Mouse (Mus musculus) CH12.LX (cell line): ENCODE data around the gene Syt8. TPM values are rescaled to one million over a fixed set of nuclear protein-coding genes. Genes with fewer than 3 reads are reported as not detected.
A peak's percentile ranks its signal among the peaks of the same experiment; 100 is the strongest.

Experiments used
- DNase-seq: peaks from one replicate; pipeline ENCODE4 v3.0.0-alpha.2; 2013; ENCODE audit errors: extremely low read depth
- H3K27ac ChIP-seq: 2 replicates; pipeline ENCODE4 v1.5.1; 2012; ENCODE audit warnings: low read depth, mild to moderate bottlenecking, control low read depth, moderate library complexity; ENCODE audit not compliant: insufficient read depth
- H3K27me3 ChIP-seq: replicated peaks from 2 replicates; pipeline ENCODE3; 2012; ENCODE audit warnings: inconsistent platforms
- H3K36me3 ChIP-seq, 2 experiments: replicated peaks in 1 of 2; 2 replicates each; pipeline versions ENCODE3 to v1.6.1; 2012; ENCODE audit warnings: inconsistent platforms in 1 of 2, low read length in 1 of 2, mild to moderate bottlenecking in 1 of 2, mixed read lengths in 1 of 2, moderate library complexity in 1 of 2; ENCODE audit not compliant: control insufficient read depth in 1 of 2, insufficient read depth in 1 of 2
- H3K4me1 ChIP-seq, 2 experiments: 2 replicates each; pipeline ENCODE4 v1.6.1; 2012; ENCODE audit warnings: inconsistent platforms in 1 of 2, moderate library complexity in 1 of 2; ENCODE audit not compliant: insufficient read depth in 2 of 2, control insufficient read depth in 1 of 2
- H3K4me2 ChIP-seq: 2 replicates; pipeline ENCODE4 v1.6.1; 2012; ENCODE audit warnings: low read depth, mild to moderate bottlenecking, control low read depth; ENCODE audit not compliant: poor library complexity, insufficient read depth, severe bottlenecking
- H3K4me3 ChIP-seq, 3 experiments: fragments of 150-350 bp in 1 of 3; sonication (generic) in 1 of 3; replicated peaks in 1 of 3; 2 replicates each; pipeline versions ENCODE3 to v1.5.1; 2011 to 2012; ENCODE audit warnings: low read depth in 2 of 3, low read length in 2 of 3, mild to moderate bottlenecking in 2 of 3, moderate library complexity in 2 of 3, control low read depth in 1 of 3, improper control_type of control experiment in 1 of 3, inconsistent platforms in 1 of 3, mixed read lengths in 1 of 3; ENCODE audit not compliant: poor library complexity in 1 of 3
- H3K79me2 ChIP-seq: replicated peaks from 2 replicates; pipeline ENCODE4 v1.6.1; 2012; ENCODE audit warnings: mild to moderate bottlenecking, moderate library complexity; ENCODE audit not compliant: control insufficient read depth, poor library complexity, insufficient read depth, severe bottlenecking; ENCODE audit errors: extremely low read depth
- H3K9ac ChIP-seq: 2 replicates; pipeline ENCODE4 v1.6.1; 2012; ENCODE audit warnings: low read depth, mild to moderate bottlenecking, control low read depth, moderate library complexity; ENCODE audit not compliant: insufficient read depth
- H3K9me3 ChIP-seq: replicated peaks from 2 replicates; pipeline ENCODE3; 2012; ENCODE audit warnings: low read length, inconsistent platforms, mixed read lengths
- BHLHE40 ChIP-seq: IDR thresholded peaks from 2 replicates; pipeline ENCODE4 v1.6.1; 2011; ENCODE audit warnings: mild to moderate bottlenecking, low read depth, low read length, improper control_type of control experiment
- CHD1 ChIP-seq: IDR thresholded peaks from 2 replicates; pipeline ENCODE4 v1.6.1; 2012; ENCODE audit warnings: low read depth, low read length, improper control_type of control experiment, inconsistent platforms
- CHD2 ChIP-seq: IDR thresholded peaks from 2 replicates; pipeline ENCODE4 v1.6.1; 2011; ENCODE audit warnings: low read length, improper control_type of control experiment
- E2F4 ChIP-seq: IDR thresholded peaks from 2 replicates; pipeline ENCODE4 v1.6.1; 2011; ENCODE audit warnings: low read depth, low read length, improper control_type of control experiment; ENCODE audit not compliant: insufficient replicate concordance
- EP300 ChIP-seq: IDR thresholded peaks from 2 replicates; pipeline ENCODE4 v1.6.1; 2011; ENCODE audit warnings: low read length, improper control_type of control experiment
- GABPA ChIP-seq: IDR thresholded peaks from 2 replicates; pipeline ENCODE4 v1.6.1; 2012; ENCODE audit warnings: low read depth, low read length, improper control_type of control experiment, inconsistent platforms; ENCODE audit not compliant: insufficient replicate concordance
- HCFC1 ChIP-seq: IDR thresholded peaks from 2 replicates; pipeline ENCODE4 v1.6.1; 2012; ENCODE audit warnings: low read depth, mild to moderate bottlenecking, inconsistent platforms, low read length, improper control_type of control experiment
- IRF4 ChIP-seq: IDR thresholded peaks from 2 replicates; pipeline ENCODE4 v1.6.1; 2014; ENCODE audit warnings: low read depth, mild to moderate bottlenecking, inconsistent platforms, low read length, improper control_type of control experiment
- JUN ChIP-seq: IDR thresholded peaks from 2 replicates; pipeline ENCODE4 v1.6.1; 2011; ENCODE audit warnings: low read depth, mild to moderate bottlenecking, low read length, improper control_type of control experiment, moderate library complexity; ENCODE audit not compliant: insufficient read depth
- KAT2A ChIP-seq: IDR thresholded peaks from 2 replicates; pipeline ENCODE4 v1.6.1; 2012; ENCODE audit warnings: low read length, improper control_type of control experiment, inconsistent platforms; ENCODE audit not compliant: insufficient replicate concordance
- MAFK ChIP-seq: IDR thresholded peaks from 2 replicates; pipeline ENCODE4 v1.6.1; 2011; ENCODE audit warnings: low read length, improper control_type of control experiment; ENCODE audit not compliant: insufficient replicate concordance
- MAX ChIP-seq: IDR thresholded peaks from 2 replicates; pipeline ENCODE4 v1.6.1; 2011; ENCODE audit warnings: low read length, improper control_type of control experiment
- MAZ ChIP-seq: IDR thresholded peaks from 2 replicates; pipeline ENCODE4 v1.6.1; 2012; ENCODE audit warnings: low read depth, mild to moderate bottlenecking, inconsistent platforms, low read length, improper control_type of control experiment, moderate library complexity
- MEF2A ChIP-seq: IDR thresholded peaks from 2 replicates; pipeline ENCODE4 v1.6.1; 2014; ENCODE audit warnings: low read depth, mild to moderate bottlenecking, inconsistent platforms, low read length, improper control_type of control experiment, borderline replicate concordance
- MXI1 ChIP-seq: IDR thresholded peaks from 2 replicates; pipeline ENCODE4 v1.6.1; 2011; ENCODE audit warnings: mild to moderate bottlenecking, low read depth, low read length, improper control_type of control experiment
- MYC ChIP-seq: IDR thresholded peaks from 2 replicates; pipeline ENCODE4 v1.6.1; 2011; ENCODE audit warnings: low read depth, mild to moderate bottlenecking, improper control_type of control experiment, low read length
- NELFE ChIP-seq: IDR thresholded peaks from 2 replicates; pipeline ENCODE4 v1.6.1; 2011; ENCODE audit warnings: low read depth, low read length, improper control_type of control experiment
- PAX5 ChIP-seq: IDR thresholded peaks from 2 replicates; pipeline ENCODE4 v1.6.1; 2012; ENCODE audit warnings: low read length, inconsistent platforms, mixed read lengths
- POLR2A ChIP-seq: IDR thresholded peaks from 2 replicates; pipeline ENCODE4 v1.6.1; 2011; ENCODE audit warnings: low read depth, mild to moderate bottlenecking, improper control_type of control experiment, low read length
- POLR2AphosphoS2 ChIP-seq: IDR thresholded peaks from 2 replicates; pipeline ENCODE4 v1.6.1; 2011; ENCODE audit warnings: low read depth, low read length, improper control_type of control experiment
- RAD21 ChIP-seq: IDR thresholded peaks from 2 replicates; pipeline ENCODE4 v1.6.1; 2011; ENCODE audit warnings: low read depth, mild to moderate bottlenecking, low read length, improper control_type of control experiment, moderate library complexity
- SIN3A ChIP-seq: IDR thresholded peaks from 2 replicates; pipeline ENCODE4 v1.6.1; 2012; ENCODE audit warnings: low read length, improper control_type of control experiment, inconsistent platforms
- SMC3 ChIP-seq: IDR thresholded peaks from 2 replicates; pipeline ENCODE4 v1.6.1; 2011; ENCODE audit warnings: low read depth, low read length, improper control_type of control experiment
- TBP ChIP-seq: conservative IDR thresholded peaks from 2 replicates; pipeline ENCODE4 v1.6.1; 2011; ENCODE audit warnings: low read depth, low read length, improper control_type of control experiment
- TCF12 ChIP-seq: IDR thresholded peaks from 2 replicates; pipeline ENCODE4 v1.6.1; 2014; ENCODE audit warnings: low read depth, mild to moderate bottlenecking, inconsistent platforms, low read length, improper control_type of control experiment
- UBTF ChIP-seq: IDR thresholded peaks from 2 replicates; pipeline ENCODE4 v1.6.1; 2012; ENCODE audit warnings: low read depth, mild to moderate bottlenecking, inconsistent platforms, low read length, improper control_type of control experiment, moderate library complexity
- USF1 ChIP-seq: IDR thresholded peaks from 2 replicates; pipeline ENCODE4 v1.6.1; 2014; ENCODE audit warnings: low read depth, mild to moderate bottlenecking, inconsistent platforms, low read length, improper control_type of control experiment
- USF2 ChIP-seq: conservative IDR thresholded peaks from 2 replicates; pipeline ENCODE4 v1.6.1; 2011; ENCODE audit warnings: low read depth, low read length, improper control_type of control experiment
- ZNF384 ChIP-seq: IDR thresholded peaks from 2 replicates; pipeline ENCODE4 v1.6.1; 2012; ENCODE audit warnings: low read depth, low read length, improper control_type of control experiment, inconsistent platforms
- dilution Hi-C: fragments of 300-500 bp; cut with MboI; formaldehyde crosslinking; loops from 2 replicates; pipeline ENCODE4 v1.14.3; 2020; ENCODE audit warnings: low sequenced_read_pairs; ENCODE audit not compliant: extremely low pct_unique_long_range_greater_than_20kb, extremely low pct_ligation_motif_present
- in situ Hi-C: fragments of 300-500 bp; cut with MboI; formaldehyde crosslinking; loops from 3 replicates; pipeline ENCODE4 v1.14.3; 2019; ENCODE audit warnings: low sequenced_read_pairs, low pct_ligation_motif_present, low pct_unique_long_range_greater_than_20kb, mixed read lengths
- polyA plus RNA-seq: library from polyadenylated mRNA; unstranded; fragments of >175 nt; gene quantifications from 2 replicates; pipeline ENCODE4 v1.2.1, GENCODE M21; 2012; ENCODE audit warnings: low read depth; ENCODE audit not compliant: insufficient read length
- total RNA-seq, 2 experiments: library from RNA; depleted of rRNA; stranded (reverse); fragments of 300-350 nt in 1 of 2; fragments of >200 nt in 1 of 2; gene quantifications; 2 replicates each; pipeline ENCODE4 v1.2.3; 2012 to 2014

Syt8 gene
- total and polyA plus RNA-seq, 3 experiments = not detected

- Histone ChIP-seq H3K9ac (no peak within 1 kb of the TSS; the same call in 1 of the 2 replicates), H3K27ac (peak within 1 kb of the TSS; percentile 61), H3K36me3 (peaks cover 0 to 16% of the 10 kb centered on the region in 2 experiments), H3K4me3 (peak within 1 kb of the TSS; percentile 6 to 48 (median 13)), H3K4me2 (peak within 1 kb of the TSS; percentile 32), H3K9me3 (no peaks in the 10 kb centered on the region), H3K79me2 (no peaks in the 10 kb centered on the region), H3K4me1 (peaks cover 37 to 59% of the 10 kb centered on the region in 2 experiments), H3K27me3 (peaks cover 1% of the 10 kb centered on the region)
- TF ChIP-seq IRF4 = no peak
- TF ChIP-seq CHD1 = no peak
- TF ChIP-seq GABPA = no peak
- TF ChIP-seq NELFE = no peak
- no peak for TF ChIP-seq CHD2
- no peak for TF ChIP-seq BHLHE40
- TF ChIP-seq MAZ = no peak
- TF ChIP-seq USF2 = no peak
- TF ChIP-seq TBP = no peak
- no peak for TF ChIP-seq KAT2A
- TF ChIP-seq MAX = no peak; the same call in 1 of the 2 replicates
- no peak for TF ChIP-seq RAD21
- no peak for TF ChIP-seq SMC3
- TF ChIP-seq EP300 = no peak
- TF ChIP-seq MEF2A = no peak
- no peak; the same call in 1 of the 2 replicates for TF ChIP-seq MXI1
- DNase-seq = no peak
- dilution Hi-C loops = no loop called here
- in situ Hi-C loops = loop anchor here (5.0 kb wide), 2 partner anchors 56 to 236 kb away; partner anchors contain the start of gene Tnnt3
These were observed 6.9 kb downstream of the Syt8 start, which contains the start of gene Tnni2 for GRCm38 (mm10) chr7:142441585-142441984. TSS of gene Tnni2 (plus strand) at chr7:142441808.

- H3K4me1 ChIP-seq = peaks cover 37 to 59% of the 10 kb centered on the region in 2 experiments
- no peaks in the 10 kb centered on the region for H3K27me3 ChIP-seq
- peak; percentile 89 for DNase-seq
- dilution Hi-C loops (no loop called here), in situ Hi-C loops (loop anchor here (5.0 kb wide), 2 partner anchors 55 to 235 kb away; partner anchors contain the start of gene Tnnt3)
- H3K27ac ChIP-seq = peak overlapping the region; percentile 61
- peak overlapping the region; percentile 6 to 48 (median 28) for H3K4me3 ChIP-seq
- H3K4me2 ChIP-seq = peak overlapping the region; percentile 32
- H3K36me3 ChIP-seq = peaks cover 0 to 16% of the 10 kb centered on the region in 2 experiments
- H3K79me2 ChIP-seq = no peaks in the 10 kb centered on the region
- H3K9me3 ChIP-seq = no peaks in the 10 kb centered on the region
- H3K9ac ChIP-seq = no peak overlapping the region; the same call in 1 of the 2 replicates
- TF ChIP-seq SIN3A (no peak; the same call in 1 of the 2 replicates), UBTF (no peak), EP300 (peak; percentile 84), TCF12 (peak; percentile 95), SMC3 (peak; percentile 13; the same call in 1 of the 2 replicates), MAZ (peak; percentile 92), E2F4 (no peak), USF1 (no peak), IRF4 (peak; percentile 92), KAT2A (0 out of 2 replicates have a peak, but pooled peaks have one; percentile 42), MYC (0 out of 2 replicates have a peak, but pooled peaks have one; percentile 47), RAD21 (no peak; the same call in 1 of the 2 replicates), POLR2A (peak; percentile 15; the same call in 1 of the 2 replicates), POLR2AphosphoS2 (no peak), JUN (no peak), PAX5 (no peak), MXI1 (peak; percentile 38; the same call in 1 of the 2 replicates), MAFK (peak; percentile 64; the same call in 1 of the 2 replicates), HCFC1 (peak; percentile 22; the same call in 1 of the 2 replicates), USF2 (no peak), CHD1 (no peak), CHD2 (peak; percentile 86), ZNF384 (no peak; the same call in none of the 2 replicates)
These were observed 7.6 kb downstream of the Syt8 start for GRCm38 (mm10) chr7:142442081-142442907.
